Mouse (Mus musculus) retina, postnatal 1 day (tissue): ENCODE measurements at regions not wholly inside any gene's neighbourhood (a gene's known extent, or its start where the extent isn't known, plus 50 kb on each side); places are given as distances from the start of the nearest gene placed in this dataset.

Source experiments
- DNase-seq: peaks from one replicate; pipeline ENCODE4 v3.0.0-alpha.2; 2012

DNA sequence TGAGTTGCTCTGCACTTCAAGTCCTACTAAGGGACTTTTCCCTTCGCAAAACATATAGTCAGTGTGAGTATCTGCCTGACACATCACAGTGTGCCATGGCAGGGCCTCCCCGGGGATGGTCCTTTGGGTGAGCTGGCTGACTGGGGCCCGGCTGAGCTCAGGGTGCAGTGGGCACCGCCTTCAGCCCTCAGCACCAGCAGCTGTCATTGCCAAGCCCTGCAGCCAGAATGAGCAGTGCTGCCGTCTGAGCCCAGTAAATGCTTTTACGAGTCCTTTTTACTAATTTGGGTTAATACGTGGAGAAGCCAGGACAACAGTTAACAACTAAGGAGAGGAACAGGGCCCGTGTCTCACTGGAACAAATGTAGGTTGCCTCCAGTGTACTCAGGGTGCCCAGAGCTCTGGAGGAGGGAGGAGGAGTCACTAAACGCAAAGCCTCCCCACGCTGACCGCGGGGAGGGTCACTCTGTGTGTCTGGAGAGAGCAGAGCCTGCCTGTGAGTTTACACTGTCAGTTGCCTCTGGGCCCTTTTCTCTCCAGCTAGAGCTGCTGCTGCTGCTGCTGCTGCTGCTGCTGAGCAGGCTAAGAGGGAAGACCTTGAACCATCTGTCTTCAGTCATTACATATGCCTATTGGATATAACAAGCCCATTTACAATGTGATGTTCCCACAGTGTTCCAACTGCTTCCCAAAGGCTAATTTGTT, 60.1 kb upstream of the Vps8 start:
- DNase-seq = peak; percentile 80

DNA sequence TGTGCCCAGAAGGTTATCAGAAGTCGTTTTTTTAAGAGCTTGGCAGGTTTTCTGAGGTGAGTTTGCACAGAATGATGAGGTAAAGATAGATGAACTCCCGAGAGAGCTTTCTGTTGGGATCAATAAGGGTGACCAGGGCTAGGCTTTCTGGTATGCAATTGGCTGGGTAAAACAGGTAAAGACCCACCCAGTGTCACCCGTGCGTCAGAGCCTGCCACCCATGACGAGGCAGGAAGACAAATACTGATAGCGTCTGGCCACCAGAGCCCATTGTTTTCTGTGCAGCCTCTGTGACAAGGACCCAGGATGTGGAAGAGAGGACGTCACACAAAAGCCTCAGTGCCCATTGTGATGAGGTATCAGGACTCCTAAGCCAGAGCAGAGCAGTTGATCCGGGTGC, 58.0 kb upstream of the Vps8 start:
- no peak for DNase-seq

DNA sequence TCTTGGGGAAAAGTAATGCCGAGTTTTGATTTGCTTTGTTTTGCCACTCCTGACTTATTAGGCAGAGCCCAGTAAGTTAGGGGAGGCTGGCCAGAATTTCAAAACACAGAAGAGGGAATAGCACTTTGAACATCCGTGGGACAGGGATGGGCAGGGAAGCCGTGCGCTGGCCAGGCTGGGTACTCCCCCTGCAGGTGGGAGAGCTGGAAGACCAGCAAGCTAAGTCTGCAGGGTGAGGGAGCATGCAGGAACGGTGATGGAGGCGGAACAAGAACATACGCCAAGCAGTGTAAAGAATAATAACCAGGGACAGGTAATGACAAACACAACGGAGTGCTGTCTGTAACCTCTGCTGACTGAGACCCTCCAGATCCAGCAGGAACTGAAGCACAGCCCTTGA, 55.5 kb upstream of the Vps8 start:
- DNase-seq = peak; percentile 57

DNA sequence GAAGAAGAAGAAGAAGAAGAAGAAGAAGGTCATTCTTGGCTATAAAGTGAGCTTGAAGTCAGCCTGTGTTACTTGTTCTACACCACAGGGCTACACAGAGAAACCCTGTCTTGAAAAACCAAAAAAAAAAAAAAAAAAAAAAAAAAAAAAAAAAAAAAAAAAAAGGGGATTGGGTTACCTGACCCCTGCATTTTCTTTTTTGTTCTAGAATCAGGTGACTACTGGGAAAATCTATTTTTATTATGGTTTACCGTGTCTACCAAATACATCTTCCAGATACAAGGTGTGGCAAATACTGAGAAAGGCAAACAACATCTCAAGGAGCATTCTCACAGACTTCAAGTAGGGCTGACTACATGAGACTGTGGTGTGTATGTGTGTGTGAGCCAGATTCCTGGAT, 54.1 kb upstream of the Vps8 start:
- no peak for DNase-seq

DNA sequence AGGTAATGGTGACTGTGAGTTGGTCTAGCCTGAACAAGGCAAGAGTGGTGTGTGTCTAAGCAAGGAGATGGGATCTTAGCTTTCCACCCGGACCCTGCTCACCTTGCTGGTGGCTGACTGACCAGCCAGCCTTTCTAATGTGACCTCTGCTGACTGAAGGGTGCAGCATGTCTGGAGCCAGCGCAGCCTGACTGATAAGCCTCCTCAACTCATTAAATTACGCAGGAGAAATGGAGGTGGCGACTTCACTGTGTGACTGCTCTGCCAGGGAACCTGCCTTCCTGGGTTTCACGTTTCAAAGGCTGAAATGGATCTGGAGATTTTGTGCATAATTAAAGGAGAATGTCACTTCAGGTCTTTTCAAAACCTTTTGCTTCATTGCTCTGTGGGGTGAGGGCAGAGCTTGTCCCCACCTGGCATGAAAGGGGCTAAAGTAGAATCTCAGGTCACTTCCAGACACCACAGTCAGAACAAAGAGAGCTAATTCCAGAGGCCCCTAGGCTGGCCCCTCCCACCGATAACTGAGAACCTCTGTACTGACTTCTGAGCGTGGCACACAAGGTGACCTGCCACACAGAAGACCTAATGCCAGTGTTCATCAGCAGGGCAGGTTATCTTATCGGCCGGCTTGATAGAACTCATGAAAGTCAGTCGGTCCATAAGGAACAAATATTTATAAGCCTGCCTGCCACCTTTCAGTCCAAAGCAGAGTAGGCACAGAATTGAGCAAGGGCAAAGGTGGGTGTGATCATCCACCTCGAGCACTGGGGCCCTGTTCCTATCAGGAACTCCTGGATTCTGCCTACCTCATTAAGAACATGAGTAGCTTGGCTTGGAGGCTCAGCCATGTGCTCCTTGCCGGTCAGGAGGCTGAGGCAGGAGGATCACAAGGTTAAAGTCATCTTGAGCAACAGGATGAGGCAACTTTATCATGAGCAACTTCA, 53.1 kb upstream of the Vps8 start:
- DNase-seq = no peak
